Mouse (Mus musculus) limb, embryonic 14.5 days (tissue): ENCODE measurements around the gene Flot1. TPM values are rescaled to one million over a fixed set of nuclear protein-coding genes. Genes with fewer than 3 reads are reported as not detected.
A peak's percentile ranks its signal among the peaks of the same experiment; 100 is the strongest.

Experiments
- ATAC-seq: fragments of 200-750 bp; cut with Nextera tagmentation; 2 replicates; pipeline ENCODE4 v1.8.0; 2017; ENCODE audit warnings: low read depth, moderate number of reproducible peaks, moderate TSS enrichment; ENCODE audit not compliant: low FRiP score
- DNase-seq: peaks from one replicate; pipeline ENCODE4 v3.0.0-alpha.2; 2015; ENCODE audit warnings: low spot score
- H3K27ac ChIP-seq: fragments of 300-500 bp; sonication (generic); replicated peaks from 2 replicates; pipeline ENCODE4 v1.5.1; 2014; ENCODE audit warnings: low read depth, mild to moderate bottlenecking, low read length, moderate library complexity, mixed read lengths
- H3K27me3 ChIP-seq: fragments of 300-500 bp; sonication (generic); 2 replicates; pipeline ENCODE4 v1.6.1; 2014; ENCODE audit warnings: low read length, mixed read lengths; ENCODE audit not compliant: control insufficient read depth, insufficient read depth
- H3K36me3 ChIP-seq: fragments of 300-500 bp; sonication (generic); 2 replicates; pipeline ENCODE4 v1.6.1; 2014; ENCODE audit warnings: mild to moderate bottlenecking, low read length, moderate library complexity, mixed read lengths; ENCODE audit not compliant: control insufficient read depth, insufficient read depth
- H3K4me1 ChIP-seq: fragments of 300-500 bp; sonication (generic); 2 replicates; pipeline ENCODE4 v1.6.1; 2014; ENCODE audit warnings: antibody characterized with exemption, low read length, mixed read lengths; ENCODE audit not compliant: control insufficient read depth, insufficient read depth
- H3K4me2 ChIP-seq: fragments of 300-500 bp; sonication (generic); replicated peaks from 2 replicates; pipeline ENCODE4 v1.6.1; 2014; ENCODE audit warnings: low read depth, mild to moderate bottlenecking, low read length, moderate library complexity; ENCODE audit not compliant: severe bottlenecking
- H3K4me3 ChIP-seq: fragments of 300-500 bp; sonication (generic); replicated peaks from 2 replicates; pipeline ENCODE4 v1.5.1; 2014; ENCODE audit warnings: low read length
- H3K9ac ChIP-seq: fragments of 300-500 bp; sonication (generic); 2 replicates; pipeline ENCODE4 v1.6.1; 2014; ENCODE audit warnings: mild to moderate bottlenecking, low read depth, low read length, moderate library complexity; ENCODE audit not compliant: severe bottlenecking
- H3K9me3 ChIP-seq: fragments of 300-500 bp; sonication (generic); 2 replicates; pipeline ENCODE4 v1.6.1; 2016; ENCODE audit warnings: low read length; ENCODE audit not compliant: control insufficient read depth
- POLR2A ChIP-seq: fragments of 200-500 bp; IDR thresholded peaks from 2 replicates; pipeline ENCODE4 v1.8.0; 2012; ENCODE audit warnings: inconsistent platforms, mild to moderate bottlenecking, moderate library complexity, borderline replicate concordance; ENCODE audit not compliant: insufficient read depth, insufficient read length; ENCODE audit errors: extremely low read depth
- WGBS: fragments of 180-500 bp; shearing (Covaris S2); extraction: QIAGEN DNeasy Blood & Tissue Kit; methylation state at CpG from one replicate; pipeline ENCODE4 v1.1.7; 2014; 5-methylcytosine and 5-hydroxymethylcytosine counted together
- polyA plus RNA-seq, 2 experiments: library from polyadenylated mRNA; depleted of rRNA in 1 of 2; stranded (reverse) in 1 of 2; unstranded in 1 of 2; fragments of >200 nt; fragmentation: Nextera tagmentation in 1 of 2; extraction: Ambion mirVana in 1 of 2; gene quantifications; 2 replicates each; pipeline versions ENCODE4 v1.2.1 to v1.2.3; 2012 to 2014

Flot1 gene
- polyA plus RNA-seq, 2 experiments: 47.2 to 66.3 TPM

DNA sequence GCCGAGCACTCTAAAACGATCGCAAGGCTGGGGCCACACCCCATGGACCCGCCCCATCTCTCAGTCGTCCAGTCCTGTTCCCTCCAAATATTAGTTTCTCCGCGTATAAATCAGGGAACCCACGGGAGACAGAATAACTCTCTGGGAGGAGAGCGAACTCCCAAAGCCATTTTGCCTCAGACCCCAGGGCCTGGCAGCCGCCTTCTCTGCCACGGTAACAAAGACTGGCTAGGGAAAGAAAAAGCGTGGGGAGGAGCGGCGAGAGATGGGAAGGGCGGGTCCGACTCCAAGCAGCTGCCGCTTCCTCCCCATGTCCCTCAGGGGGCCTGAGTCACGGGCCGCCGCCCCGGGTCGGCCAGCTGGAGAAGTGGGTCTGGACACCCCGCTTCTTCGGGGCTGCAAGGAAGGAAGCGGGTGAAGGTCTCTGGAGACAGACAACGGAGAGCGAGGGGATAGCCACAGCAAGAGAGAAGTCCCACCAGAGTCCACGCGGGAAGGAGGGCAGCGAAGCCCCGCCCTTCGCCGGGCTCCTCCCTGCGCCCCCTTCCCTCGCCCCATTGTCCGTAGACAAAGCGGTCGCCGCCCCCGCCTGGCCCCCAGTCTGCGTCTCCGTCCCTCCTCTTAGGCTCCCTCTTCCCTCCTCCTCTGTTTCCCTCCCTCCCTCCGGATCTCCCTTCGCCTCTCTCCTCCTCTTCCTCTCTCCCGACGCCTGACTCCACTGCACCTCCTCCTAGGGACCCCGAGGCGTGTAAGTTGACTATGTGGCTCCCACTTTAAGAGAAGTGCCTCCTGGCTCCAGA, 42.7 kb downstream of the Flot1 start, which contains the start of gene Ppp1r18:
TSS of gene Ppp1r18 (plus strand) at position 113 of the 800 bp plus-strand sequence.
- Histone ChIP-seq H3K27me3 (no peaks in the 10 kb centered on the region), H3K4me3 (peak within 1 kb of the TSS; percentile 62), H3K4me2 (peak within 1 kb of the TSS; percentile 97), H3K4me1 (peaks cover 39% of the 10 kb centered on the region), H3K36me3 (peaks cover 4% of the 10 kb centered on the region), H3K9ac (peak within 1 kb of the TSS; percentile 83), H3K27ac (peak within 1 kb of the TSS; percentile 92), H3K9me3 (no peaks in the 10 kb centered on the region)
- TF ChIP-seq POLR2A: peak; percentile 86; the same call in 1 of the 2 replicates
- DNase-seq (peak; percentile 90), ATAC-seq (peak; percentile 75)
- WGBS: under 1% methylated on average over 35 of the region's 48 CpGs

DNA sequence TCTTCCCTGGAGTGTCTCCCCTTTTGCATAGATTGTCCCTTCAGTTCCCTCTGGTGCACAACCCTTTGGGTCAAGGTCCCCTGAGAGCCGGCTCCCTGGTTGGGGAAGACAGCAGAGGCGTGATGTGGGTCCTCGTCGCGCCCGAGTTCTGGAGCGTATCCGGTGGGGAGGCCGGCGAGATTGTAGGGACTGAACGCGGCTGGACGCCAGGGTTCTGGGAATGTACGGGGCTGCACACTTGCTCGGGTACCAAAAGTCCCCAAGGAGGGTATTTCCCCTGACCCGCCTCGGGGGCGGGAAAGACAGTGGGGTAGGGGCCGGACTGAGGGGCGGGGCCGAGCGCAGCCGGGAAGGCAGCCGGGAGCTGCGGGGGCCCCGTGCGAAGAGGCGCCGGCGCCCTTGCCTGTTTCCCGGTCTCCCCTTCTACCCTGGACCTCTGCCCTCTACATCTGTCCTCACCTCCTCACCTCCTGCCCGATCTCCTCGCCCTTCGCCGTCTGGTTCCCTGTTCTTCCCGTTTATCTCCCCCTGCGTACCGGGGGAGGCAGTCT, 43.3 kb downstream of the Flot1 start:
- H3K36me3 ChIP-seq: peaks cover 8% of the 10 kb centered on the region
- no peak for TF ChIP-seq POLR2A
- H3K4me3 ChIP-seq: peak overlapping the region; percentile 62
- peaks cover 39% of the 10 kb centered on the region for H3K4me1 ChIP-seq
- peak; percentile 72 for DNase-seq
- peak overlapping the region; percentile 92 for H3K27ac ChIP-seq
- peak overlapping the region; percentile 97 for H3K4me2 ChIP-seq
- no peaks in the 10 kb centered on the region for H3K9me3 ChIP-seq
- H3K27me3 ChIP-seq: no peaks in the 10 kb centered on the region
- WGBS: 0% methylated on average over 37 of the region's 38 CpGs
- ATAC-seq: peak; percentile 58
- peak overlapping the region; percentile 83 for H3K9ac ChIP-seq

DNA sequence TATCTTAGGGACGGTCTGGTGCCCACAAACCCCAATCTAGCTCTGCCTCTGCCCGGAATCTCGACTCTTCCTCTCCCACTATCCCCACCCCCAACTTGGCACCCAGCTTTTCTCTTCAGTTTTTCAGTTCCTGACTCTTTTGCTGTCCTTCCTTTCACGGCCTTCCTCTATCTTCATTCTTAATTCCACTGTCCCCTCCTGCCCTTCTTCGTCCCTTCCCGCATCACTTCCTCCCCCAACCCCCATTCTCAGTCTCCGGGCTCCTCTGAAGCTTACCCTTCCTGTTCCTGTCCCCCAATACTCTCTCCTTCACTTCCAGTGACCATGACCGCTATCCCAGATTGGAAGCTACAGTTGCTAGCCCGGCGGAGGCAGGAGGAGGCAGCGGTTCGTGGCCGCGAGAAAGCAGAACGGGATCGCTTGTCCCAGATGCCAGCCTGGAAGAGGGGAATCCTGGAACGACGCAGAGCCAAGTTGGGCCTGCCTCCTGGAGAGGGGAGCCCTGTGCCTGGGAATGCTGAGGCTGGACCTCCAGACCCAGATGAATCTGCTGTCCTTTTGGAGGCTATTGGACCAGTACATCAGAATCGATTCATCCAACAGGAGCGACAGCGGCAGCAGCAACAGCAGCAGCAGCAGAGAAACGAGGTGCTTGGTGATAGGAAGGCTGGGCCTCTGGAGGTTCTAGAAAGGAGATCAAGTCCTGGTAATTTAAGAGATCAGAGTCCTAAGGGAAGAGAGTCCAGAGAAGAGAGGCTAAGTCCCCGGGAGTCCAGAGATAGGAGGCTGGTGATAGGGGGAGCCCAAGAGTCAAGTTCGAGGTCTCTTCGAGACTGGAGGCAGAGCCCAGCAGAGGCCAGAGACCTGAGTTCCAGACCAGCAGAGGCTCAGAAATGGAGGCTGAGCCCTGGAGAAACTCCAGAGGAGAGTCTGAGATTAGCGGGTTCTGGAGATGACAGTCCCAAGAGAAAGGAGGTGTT, 44.2 kb downstream of the Flot1 start:
- peak overlapping the region; percentile 97 for H3K4me2 ChIP-seq
- no peak for DNase-seq
- no peaks in the 10 kb centered on the region for H3K9me3 ChIP-seq
- H3K27ac ChIP-seq: peak overlapping the region; percentile 92
- 10% methylated on average over 26 of the region's 26 CpGs for WGBS
- H3K4me3 ChIP-seq: peak overlapping the region; percentile 62
- no peaks in the 10 kb centered on the region for H3K27me3 ChIP-seq
- ATAC-seq: no peak
- H3K9ac ChIP-seq: peak overlapping the region; percentile 83
- H3K36me3 ChIP-seq: peaks cover 11% of the 10 kb centered on the region
- TF ChIP-seq POLR2A: no peak
- H3K4me1 ChIP-seq: peaks cover 39% of the 10 kb centered on the region

DNA sequence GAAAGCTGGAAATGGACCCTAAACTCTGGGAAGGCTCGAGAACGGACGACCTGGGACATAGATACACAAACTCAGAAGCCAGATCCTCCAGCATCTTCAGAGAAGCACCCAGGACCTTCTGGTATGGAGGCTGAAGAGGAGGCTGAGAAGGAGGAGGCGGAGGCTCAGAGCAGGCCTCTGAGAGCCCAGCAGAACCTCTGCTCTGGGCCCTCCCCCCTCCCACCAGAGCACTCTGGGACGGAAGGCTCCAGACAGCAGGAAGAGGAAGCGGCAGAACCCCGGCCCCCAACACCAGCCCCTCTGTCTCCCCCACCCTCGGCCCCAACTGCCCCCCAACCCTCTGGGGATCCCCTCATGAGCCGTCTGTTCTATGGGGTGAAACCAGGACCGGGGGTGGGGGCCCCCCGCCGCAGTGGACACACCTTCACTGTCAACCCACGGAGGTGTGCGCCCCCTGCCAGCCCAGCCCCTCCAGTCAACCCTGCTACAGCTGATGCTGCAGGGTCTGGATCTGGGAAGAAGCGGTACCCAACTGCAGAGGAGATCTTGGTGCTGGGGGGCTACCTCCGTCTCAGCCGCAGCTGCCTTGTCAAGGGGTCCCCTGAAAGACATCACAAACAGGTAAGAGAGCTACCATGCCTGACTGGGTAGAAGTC, 45.3 kb downstream of the Flot1 start:
- Histone ChIP-seq H3K4me2 (peak overlapping the region; percentile 97), H3K27me3 (no peaks in the 10 kb centered on the region), H3K4me3 (peak overlapping the region; percentile 62), H3K9me3 (no peaks in the 10 kb centered on the region), H3K9ac (peak overlapping the region; percentile 83), H3K4me1 (peaks cover 39% of the 10 kb centered on the region), H3K27ac (0 out of 2 replicates have a peak overlapping the region, but pooled peaks have one; percentile 59), H3K36me3 (peaks cover 9% of the 10 kb centered on the region)
- no peak for ATAC-seq
- DNase-seq: no peak
- WGBS: 28% methylated on average over 14 of the region's 17 CpGs
- TF ChIP-seq POLR2A: no peak
